Mouse (Mus musculus) heart, postnatal 25 days (tissue): ENCODE measurements around the gene Gm20683. TPM values are rescaled to one million over a fixed set of nuclear protein-coding genes. Genes with fewer than 3 reads are reported as not detected.

Source experiments
- microRNA-seq: library from miRNA; unstranded; fragments of <30 nt; microRNA quantifications from one replicate; pipeline ENCODE4 v1.2.0, GENCODE M21; 2022
- total RNA-seq, 2 experiments: library from RNA; stranded (reverse); gene quantifications; 2 replicates each; pipeline ENCODE4 v1.2.3; 2021

The Gm20683 gene
- total RNA-seq, 2 experiments from 2014 or later, result 2.8 to 3.6 TPM

Small RNA genes within 50 kb of the gene (microRNA-seq; reads per million reads assigned to microRNA genes)
- 4.2 reads per million, percentile 9 among the genes with 10 or more reads in this experiment for gene Mir3082

Other genes with a start within 250 kb of the Gm20683 start
- under 1 TPM in 1 of 2 experiments, not detected in 1; 0.70 TPM for gene Gng13, start 124.6 kb downstream of the Gm20683 start, total RNA-seq
- gene Chtf18, start 114.3 kb downstream of the Gm20683 start, total RNA-seq, result 1 to 10 TPM; 1.6 to 1.9 TPM
- gene Rpusd1, start 114.1 kb downstream of the Gm20683 start, total RNA-seq, result 1 to 10 TPM; 5.3 to 5.6 TPM
- gene Mslnl, start 105.7 kb downstream of the Gm20683 start, total RNA-seq, result not detected
- gene Msln, start 87.4 kb downstream of the Gm20683 start, total RNA-seq, result 10 to 100 TPM; 21.2 to 28.5 TPM
- gene Narfl, start 68.0 kb downstream of the Gm20683 start, total RNA-seq, result 10 to 100 TPM; 44.8 to 48.2 TPM
- 1 to 10 TPM; 5.5 to 9.1 TPM for gene Haghl, start 56.1 kb downstream of the Gm20683 start, total RNA-seq
- not detected for gene Ccdc78, start 55.2 kb downstream of the Gm20683 start, total RNA-seq
- 10 to 100 TPM; 35.4 to 36.0 TPM for gene Fam173a, start 48.9 kb downstream of the Gm20683 start, total RNA-seq
- under 1 TPM in 1 of 2 experiments, not detected in 1; 0.53 TPM for gene AC134908.4, start 46.1 kb downstream of the Gm20683 start, total RNA-seq
- 10 to 100 TPM; 74.4 to 75.1 TPM for gene Metrn, start 44.6 kb downstream of the Gm20683 start, total RNA-seq
- gene Fbxl16, start 32.7 kb downstream of the Gm20683 start, total RNA-seq, result 1 to 10 TPM; 1.2 to 1.3 TPM
- 10 to 100 TPM; 10.2 to 10.6 TPM for gene Wdr24, start 18.1 kb downstream of the Gm20683 start, total RNA-seq
- gene Jmjd8, start 12.9 kb downstream of the Gm20683 start, total RNA-seq, result 10 to 100 TPM; 35.5 to 36.6 TPM
- 100 to 1,000 TPM; 114 to 117 TPM for gene Stub1, start 8.4 kb downstream of the Gm20683 start, total RNA-seq
- gene Rhbdl1, start 4.5 kb downstream of the Gm20683 start, total RNA-seq, result 1 to 10 TPM; 1.2 to 2.2 TPM
- gene Rhot2, start 3.1 kb upstream of the Gm20683 start, total RNA-seq, result 100 to 1,000 TPM; 120 to 125 TPM
- gene Wdr90, start 19.7 kb upstream of the Gm20683 start, total RNA-seq, result 1 to 10 TPM; 2.8 to 2.9 TPM
- gene Mcrip2, start 27.0 kb upstream of the Gm20683 start, total RNA-seq, result 100 to 1,000 TPM; 261 to 270 TPM
- gene Mettl26, start 33.3 kb upstream of the Gm20683 start, total RNA-seq, result 10 to 100 TPM; 13.6 to 14.4 TPM
- under 1 TPM; 0.45 to 0.75 TPM for gene Wfikkn1, start 39.1 kb upstream of the Gm20683 start, total RNA-seq
- 10 to 100 TPM; 17.0 to 17.4 TPM for gene Rab40c, start 78.0 kb upstream of the Gm20683 start, total RNA-seq
- 10 to 100 TPM; 49.0 to 55.6 TPM for gene Pigq, start 103.2 kb upstream of the Gm20683 start, total RNA-seq
- not detected for gene Nhlrc4, start 103.2 kb upstream of the Gm20683 start, total RNA-seq
- under 1 TPM; 0.17 to 0.18 TPM for gene A930017K11Rik, start 110.8 kb upstream of the Gm20683 start, total RNA-seq
- gene Capn15, start 144.0 kb upstream of the Gm20683 start, total RNA-seq, result 1 to 10 TPM; 7.1 to 7.8 TPM
- 10 to 100 TPM; 28.0 to 30.2 TPM for gene Rab11fip3, start 227.8 kb upstream of the Gm20683 start, total RNA-seq
- gene Decr2, start 248.6 kb upstream of the Gm20683 start, total RNA-seq, result 10 to 100 TPM; 11.0 to 11.7 TPM